Mouse (Mus musculus) gastrocnemius, adult 18-20 months (tissue): ENCODE data around the gene Syndig1l. TPM values are rescaled to one million over a fixed set of nuclear protein-coding genes. Genes with fewer than 3 reads are reported as not detected.

ENCODE experiments used
- DNase-seq: peaks from one replicate; pipeline ENCODE4 v3.0.0; 2021; ENCODE audit warnings: low spot score
- long read RNA-seq, 2 experiments: library from polyadenylated mRNA; stranded (forward); transcript quantifications; one replicate each; pipeline ENCODE4 v2.0.0; 2021
- total RNA-seq, 2 experiments: library from RNA; stranded (reverse); gene quantifications; 2 replicates each; pipeline ENCODE4 v1.2.3; 2021

Syndig1l gene
- total RNA-seq: not detected
- long read RNA-seq, experiment 1: 0 reads
- long read RNA-seq, experiment 2: 0 reads

- DNase-seq: peak; percentile 47
Observed at GRCm38 (mm10) chr12:84698319-84699081, at the start of gene Syndig1l. TSS of gene Syndig1l (minus strand) at chr12:84698831.

GRCm38 (mm10) chr12:84748134-84748533, 49.5 kb upstream of the Syndig1l start:
- no peak for DNase-seq

- no peak for DNase-seq
Observed at GRCm38 (mm10) chr12:84745700-84746099, 47.1 kb upstream of the Syndig1l start.

DNA sequence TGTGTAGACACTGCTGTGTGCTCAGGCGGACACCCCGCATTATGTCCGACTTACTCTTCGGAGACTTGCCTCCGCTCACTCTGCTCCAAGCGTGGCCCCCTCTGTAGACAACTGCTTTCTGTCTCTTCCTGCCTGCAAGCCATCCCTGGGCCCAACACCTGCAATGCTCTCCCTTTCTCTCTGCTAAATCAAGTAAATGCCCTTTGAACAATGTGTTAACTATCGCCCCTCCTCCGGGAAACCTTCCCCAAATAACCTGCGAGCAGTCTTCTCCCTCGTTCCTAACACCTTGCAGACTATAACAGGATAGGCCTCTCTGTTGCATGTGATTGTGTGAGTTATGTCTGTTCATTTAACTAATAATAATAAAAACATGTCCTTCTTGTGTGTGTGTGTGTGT, 44.9 kb upstream of the Syndig1l start:
- no peak for DNase-seq

GRCm38 (mm10) chr12:84733366-84733765, 34.7 kb upstream of the Syndig1l start:
- DNase-seq: peak; percentile 15

- DNase-seq: no peak
Observed at GRCm38 (mm10) chr12:84728421-84728820, 29.8 kb upstream of the Syndig1l start.

DNA sequence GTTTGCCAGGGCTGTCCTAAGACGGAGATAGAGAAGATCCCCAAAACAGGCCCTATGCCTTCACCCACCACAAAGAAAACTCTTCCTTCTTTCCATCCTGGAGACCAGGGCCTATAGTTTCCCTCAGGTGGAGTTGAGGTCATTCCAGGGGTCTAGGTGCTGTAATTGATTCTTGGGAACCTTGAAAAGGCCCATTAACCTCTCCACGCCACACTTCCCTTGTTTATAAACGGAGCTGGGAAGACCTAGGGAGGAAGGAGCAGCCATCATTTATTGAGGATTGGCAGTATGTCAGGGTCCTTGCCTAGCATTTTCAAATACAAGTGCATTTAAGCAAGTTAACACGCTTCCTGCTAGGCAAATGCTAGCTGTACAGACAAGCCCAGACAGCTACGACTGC, 28.8 kb upstream of the Syndig1l start:
- no peak for DNase-seq

DNA sequence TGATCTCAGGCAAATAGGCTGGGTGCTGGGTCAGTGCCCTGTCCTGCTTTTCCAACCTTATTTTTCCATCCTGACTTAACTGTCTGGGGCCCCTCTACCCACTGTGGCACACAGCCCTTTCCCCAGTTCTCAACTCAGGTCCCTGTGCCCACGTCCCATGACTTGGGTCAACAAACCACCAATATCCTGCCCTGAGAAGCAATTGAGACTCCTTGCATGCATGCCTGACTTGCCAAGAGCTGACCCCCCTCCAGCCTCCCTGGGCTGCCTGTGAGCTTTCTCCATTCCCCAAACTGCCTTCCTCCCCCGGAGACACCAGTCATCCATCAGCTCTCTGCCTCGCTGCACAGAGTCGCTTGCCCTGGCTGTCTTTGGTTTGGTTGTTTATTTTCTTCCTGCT, 28.4 kb upstream of the Syndig1l start:
- no peak for DNase-seq

GRCm38 (mm10) chr12:84726391-84726790, 27.8 kb upstream of the Syndig1l start:
- DNase-seq: peak; percentile 30

GRCm38 (mm10) chr12:84718462-84719244, 20.0 kb upstream of the Syndig1l start:
- no peak for DNase-seq

DNA sequence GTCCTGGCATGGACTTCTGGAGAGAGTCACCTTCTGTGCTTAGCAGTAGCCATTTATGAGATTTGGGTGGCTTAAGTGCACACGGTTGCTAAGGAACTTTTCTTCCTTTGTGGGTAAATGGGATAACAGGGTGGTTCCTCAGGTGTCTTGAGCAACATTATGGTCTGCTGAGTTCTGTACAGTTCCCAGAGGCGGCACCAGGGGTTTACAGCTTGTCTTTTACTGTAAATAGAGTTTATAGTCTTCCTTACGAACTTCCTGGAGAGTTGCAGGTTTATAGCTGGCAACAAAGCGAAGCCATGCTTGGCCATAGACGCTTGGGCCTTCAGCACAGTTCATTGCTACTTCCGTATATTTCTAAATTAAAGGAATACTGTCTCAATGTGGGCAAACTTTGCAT, 15.9 kb upstream of the Syndig1l start:
- DNase-seq: no peak

DNA sequence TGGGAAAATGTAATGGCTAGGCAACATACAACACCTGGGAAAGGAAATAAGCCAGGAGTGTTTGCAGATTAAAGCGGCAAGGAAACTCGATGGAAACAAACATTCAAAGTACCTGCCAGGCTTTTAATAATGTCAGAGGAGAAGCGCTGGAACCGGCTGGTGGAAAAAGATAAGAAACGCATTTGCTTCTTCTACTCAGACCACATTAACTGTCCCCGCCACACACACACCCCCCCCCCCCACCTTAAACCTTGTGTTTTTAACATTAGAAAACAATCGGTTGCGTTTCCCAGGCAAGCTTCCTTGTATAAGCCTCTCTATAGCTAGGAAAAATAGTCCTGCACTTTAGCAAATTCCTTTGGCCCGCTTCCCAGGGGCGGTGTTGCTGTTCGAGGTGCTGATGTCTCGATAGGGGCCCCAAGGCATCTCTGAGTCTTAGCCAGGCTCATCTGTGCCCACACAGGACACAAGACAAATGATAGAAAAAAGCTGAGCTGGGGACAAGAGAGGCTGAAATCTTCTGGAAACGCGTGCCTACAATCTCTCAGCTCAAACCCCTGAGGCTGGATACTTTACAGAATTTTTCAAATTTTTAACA, 11.3 kb upstream of the Syndig1l start:
- no peak for DNase-seq

DNA sequence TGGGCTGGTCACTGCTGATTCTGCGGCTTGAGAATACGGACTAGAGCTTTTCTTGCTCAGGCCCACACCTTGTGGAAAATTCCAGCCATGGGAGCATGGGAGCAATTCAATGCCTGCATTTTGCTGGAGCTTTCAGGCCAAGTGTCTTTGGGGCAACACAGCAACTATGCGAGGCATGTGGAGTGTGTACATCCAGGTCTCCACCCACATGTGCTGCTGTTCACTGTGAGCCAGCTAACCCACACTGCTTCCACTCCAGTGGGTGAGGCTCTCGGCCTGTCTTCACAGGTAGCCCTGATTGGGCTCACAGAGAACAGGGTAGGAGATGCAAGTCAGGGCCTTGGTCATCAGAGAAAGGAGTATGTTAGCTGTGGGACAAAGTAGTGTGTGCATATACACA, 9.2 kb upstream of the Syndig1l start:
- no peak for DNase-seq

- DNase-seq: no peak
Observed at GRCm38 (mm10) chr12:84706886-84707285, 8.3 kb upstream of the Syndig1l start.

DNA sequence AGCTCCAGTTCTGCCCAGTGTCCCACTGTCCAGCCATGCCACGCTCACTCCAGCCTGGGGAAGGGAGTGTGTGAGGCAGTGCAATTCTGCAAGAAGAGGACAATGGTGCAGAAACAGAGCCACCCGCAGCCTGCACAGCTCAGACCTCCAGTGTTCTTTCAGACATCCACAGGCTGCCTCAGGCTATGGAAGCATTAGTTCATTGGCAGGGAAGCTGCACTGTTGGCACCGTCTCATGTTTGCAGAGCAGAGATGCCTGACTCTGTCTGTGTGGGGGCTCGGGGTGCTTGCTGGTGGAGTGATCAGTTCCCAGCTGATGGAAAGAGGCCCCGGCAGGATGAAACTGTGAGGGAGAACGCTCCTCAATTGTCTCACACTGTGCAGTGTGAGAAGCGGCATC, 4.0 kb upstream of the Syndig1l start:
- DNase-seq: no peak

DNA sequence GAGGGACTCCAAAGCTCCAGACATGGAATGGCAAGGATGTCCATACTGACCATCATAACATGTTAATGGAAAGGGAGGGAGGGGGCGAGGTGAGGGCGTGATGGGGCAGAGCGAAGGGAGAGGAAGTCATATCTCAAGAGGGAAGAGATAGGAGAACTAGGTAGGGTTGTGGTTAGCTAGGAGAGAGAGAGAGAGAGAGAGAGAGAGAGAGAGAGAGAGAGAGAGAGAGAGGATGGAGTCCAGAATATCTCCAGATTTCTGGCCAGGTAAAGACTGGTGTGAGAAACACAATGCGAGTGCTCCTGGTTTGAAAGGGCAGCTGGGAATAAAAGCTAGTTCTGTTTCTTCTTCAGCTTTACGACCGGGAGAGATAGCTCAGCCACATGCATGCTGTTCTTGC, 6.5 kb downstream of the Syndig1l start:
- no peak for DNase-seq

GRCm38 (mm10) chr12:84691347-84691746, 7.3 kb downstream of the Syndig1l start:
- no peak for DNase-seq

GRCm38 (mm10) chr12:84689051-84689450, 9.6 kb downstream of the Syndig1l start:
- no peak for DNase-seq

GRCm38 (mm10) chr12:84687531-84687930, 11.1 kb downstream of the Syndig1l start:
- DNase-seq: no peak

- no peak for DNase-seq
Observed at GRCm38 (mm10) chr12:84686176-84686575, 12.5 kb downstream of the Syndig1l start.

DNA sequence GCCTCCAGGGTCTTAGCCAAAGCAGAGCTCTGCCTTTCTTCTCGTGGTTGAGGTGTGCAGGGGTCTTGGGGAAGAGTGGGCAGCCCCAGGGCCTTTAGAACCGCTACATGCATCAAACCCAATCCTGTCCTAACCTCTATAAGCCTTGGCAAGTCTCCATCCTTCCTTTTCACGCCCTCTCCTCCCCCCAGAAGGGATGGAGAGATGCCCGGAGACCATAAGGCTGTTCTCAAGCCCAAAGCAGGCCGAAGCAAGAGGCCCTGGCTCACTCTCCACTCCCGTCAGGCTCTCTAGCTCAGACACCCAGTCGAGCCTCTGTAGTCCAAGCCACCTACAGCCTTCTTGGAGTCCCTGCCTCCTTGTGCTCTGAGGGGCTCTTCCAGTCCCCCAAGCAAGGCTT, 14.1 kb downstream of the Syndig1l start:
- DNase-seq: no peak

DNA sequence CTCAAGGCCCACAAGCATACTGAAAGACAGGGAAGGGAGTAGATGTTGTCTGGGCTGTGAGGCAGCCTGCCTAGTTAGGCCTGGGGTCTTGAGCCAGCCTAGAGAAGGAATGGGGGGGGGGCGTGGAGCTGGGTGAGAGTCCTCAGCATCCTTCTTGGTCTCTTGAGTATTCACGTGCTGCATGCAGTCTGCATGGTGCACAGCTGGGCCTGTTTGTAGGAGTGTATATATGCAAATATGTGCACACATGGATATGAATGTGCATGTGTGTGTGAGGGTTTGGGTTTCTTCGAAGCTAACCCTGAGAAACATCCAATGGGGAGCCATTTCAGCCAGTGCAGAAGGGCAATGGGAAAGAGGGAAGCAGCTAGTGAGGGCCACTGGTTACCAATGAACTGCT, 22.6 kb downstream of the Syndig1l start:
- no peak for DNase-seq
